Mouse (Mus musculus) frontal cortex, postnatal 10 days (tissue): ENCODE measurements at regions not wholly inside any gene's neighbourhood (a gene's known extent, or its start where the extent isn't known, plus 50 kb on each side); places are given as distances from the start of the nearest gene placed in this dataset.

ENCODE experiments used
- DNase-seq, 2 experiments: peaks; one replicate each; pipeline ENCODE4 v3.0.0; 2022; ENCODE audit warnings: low spot score in 2 of 2, mixed read lengths in 1 of 2

DNA sequence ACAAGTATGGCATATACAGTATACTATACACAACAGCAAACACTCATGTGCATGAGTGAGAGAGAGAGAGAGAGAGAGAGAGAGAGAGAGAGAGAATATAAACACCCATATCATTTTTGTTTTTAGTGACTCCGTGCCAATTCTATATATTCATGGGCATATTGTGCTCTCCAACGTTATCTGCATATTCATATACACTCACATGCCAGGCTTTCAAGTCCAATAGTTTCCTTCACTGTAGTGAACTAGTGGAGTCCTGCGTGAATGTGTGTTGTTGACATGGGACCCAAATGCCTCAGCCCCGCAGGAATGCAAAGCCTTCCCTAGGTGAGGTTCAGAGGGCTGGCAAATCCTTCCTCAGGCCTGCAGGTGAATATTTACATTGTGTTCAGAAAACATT lies 53.4 kb upstream of the Nab1 start:
- DNase-seq = no peak

DNA sequence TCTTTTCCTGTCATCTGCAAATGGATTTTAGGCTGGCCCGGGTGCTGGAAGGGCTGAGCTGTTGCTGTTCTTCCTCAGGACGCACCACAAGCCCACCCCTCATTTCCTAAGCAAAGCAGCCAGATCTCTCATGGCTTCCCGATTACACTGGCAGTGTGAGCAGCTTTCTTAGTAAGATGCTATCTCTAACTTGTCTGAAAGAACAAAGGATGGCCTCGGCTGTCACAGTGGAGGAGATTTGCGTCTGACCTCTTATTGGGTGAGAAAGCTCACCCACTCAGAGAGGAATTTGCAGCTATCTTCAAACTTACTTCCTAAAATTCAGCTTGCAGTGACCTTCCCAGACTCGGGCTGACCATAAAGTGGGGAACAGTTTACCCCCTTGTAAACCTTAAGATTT lies 64.7 kb upstream of the Nemp2 start:
- DNase-seq = no peak

DNA sequence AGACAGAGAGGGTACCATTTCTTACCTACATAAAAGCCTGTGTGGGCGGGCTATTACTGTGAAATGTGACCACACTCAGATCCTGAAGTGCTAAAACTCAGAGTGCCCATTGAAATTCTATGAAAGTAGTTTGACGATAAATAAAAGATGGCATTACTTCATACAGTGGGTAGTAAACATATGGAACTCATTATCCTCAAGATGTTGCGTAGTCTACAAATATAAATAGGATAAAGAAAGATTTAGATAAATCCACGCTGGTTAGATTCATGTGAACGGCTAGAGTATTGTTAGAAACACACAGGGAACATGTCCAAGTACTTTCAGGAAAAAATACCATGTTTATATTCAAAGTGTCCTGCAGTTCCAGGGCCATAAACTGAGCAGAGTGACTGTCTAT lies 58.8 kb upstream of the Nemp2 start:
- DNase-seq = no peak

DNA sequence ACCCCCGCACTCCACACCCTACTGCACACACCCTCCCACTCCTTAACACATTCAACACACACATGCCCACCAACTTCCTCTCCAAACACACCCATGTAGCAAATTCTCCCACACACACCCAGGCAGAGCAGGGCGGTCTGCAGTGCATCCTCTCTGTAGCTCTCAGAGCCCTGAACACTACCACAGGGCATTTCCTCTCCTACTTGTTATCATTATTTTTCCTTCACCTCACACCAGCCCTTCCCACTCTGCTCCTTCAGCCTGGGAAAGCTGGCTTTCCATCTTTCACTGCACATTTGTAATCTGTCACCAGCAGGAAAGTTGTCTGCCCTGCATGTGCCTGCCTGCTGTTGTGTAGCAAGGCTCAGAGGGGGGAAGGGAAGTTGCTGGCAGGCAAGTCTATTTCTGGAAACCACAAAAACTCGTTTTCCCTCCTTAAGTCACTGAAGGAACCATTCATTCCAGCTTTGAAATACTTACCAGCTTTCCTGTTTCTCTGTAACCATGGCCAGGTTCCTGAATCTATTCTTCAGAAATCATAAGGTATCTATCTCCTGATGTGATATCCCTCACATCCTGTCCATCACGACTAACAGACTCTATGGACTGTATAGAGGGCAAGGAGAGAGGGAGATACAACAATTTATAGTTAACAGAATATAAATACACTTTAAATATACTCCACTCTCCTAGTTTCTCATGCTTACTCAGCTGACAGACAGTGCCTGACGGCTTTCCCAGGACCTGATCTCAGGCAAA lies 52.0 kb upstream of the Nemp2 start:
- DNase-seq = peak; percentile 25 to 41

DNA sequence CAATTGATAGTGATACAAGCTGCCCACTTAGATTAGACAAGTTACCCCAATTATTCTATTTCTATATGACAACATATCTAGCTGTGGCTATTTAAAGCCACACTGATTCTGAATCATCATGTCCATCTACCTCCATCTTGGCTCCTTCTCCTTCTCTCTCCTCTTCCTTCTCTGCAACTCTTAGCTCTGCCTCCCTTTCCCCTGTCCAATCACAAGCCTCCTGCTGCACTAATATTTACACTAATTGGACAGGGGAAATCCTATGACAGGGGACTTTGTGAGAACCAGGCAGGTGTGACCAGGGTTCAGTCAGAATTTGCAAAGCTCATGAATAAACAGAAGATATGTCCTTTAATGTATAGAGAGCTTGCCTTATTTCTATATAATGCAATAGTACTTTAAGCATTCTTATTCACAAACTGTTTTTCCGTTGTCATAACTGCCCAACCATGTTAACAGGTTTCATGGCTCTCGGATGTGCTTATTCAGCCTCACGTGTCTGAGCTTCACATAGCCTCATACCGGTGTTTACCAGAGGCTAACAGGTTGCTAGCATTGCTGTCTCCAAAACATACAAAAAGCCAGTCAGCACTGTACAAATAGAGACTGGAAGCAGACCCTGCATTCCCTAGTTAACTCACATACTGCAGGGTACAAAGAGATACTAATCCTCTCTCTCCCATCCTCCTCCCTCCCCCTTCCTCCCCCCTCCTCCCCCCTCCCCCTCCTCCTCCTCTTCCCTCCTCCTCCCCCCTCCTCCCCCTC lies 50.2 kb upstream of the Nemp2 start:
- DNase-seq = no peak
